Mouse (Mus musculus) cerebellum, adult 8-10 months (tissue): ENCODE measurements around the gene Lpp.

Source experiments
- DNase-seq: peaks from one replicate; pipeline ENCODE4 v3.0.0; 2022

Gene Lpp

GRCm38 (mm10) chr16:24737362-24738057 lies 344.2 kb downstream of the Lpp start:
- DNase-seq, result no peak

GRCm38 (mm10) chr16:24740714-24741113 lies 347.4 kb downstream of the Lpp start:
- DNase-seq, result no peak

GRCm38 (mm10) chr16:24749816-24750215 lies 356.5 kb downstream of the Lpp start:
- DNase-seq, result no peak

GRCm38 (mm10) chr16:24756141-24756540 lies 362.8 kb downstream of the Lpp start:
- no peak for DNase-seq

- DNase-seq, result no peak
Observed at GRCm38 (mm10) chr16:24766051-24766450, 372.7 kb downstream of the Lpp start.

- DNase-seq, result no peak
Observed at GRCm38 (mm10) chr16:24766596-24766995, 373.3 kb downstream of the Lpp start.

- no peak for DNase-seq
Observed at GRCm38 (mm10) chr16:24777053-24777452, 383.7 kb downstream of the Lpp start.

GRCm38 (mm10) chr16:24778432-24779274 lies 385.3 kb downstream of the Lpp start:
- DNase-seq, result no peak

- no peak for DNase-seq
Observed at GRCm38 (mm10) chr16:24780545-24780944, 387.2 kb downstream of the Lpp start.

GRCm38 (mm10) chr16:24781922-24782321 lies 388.6 kb downstream of the Lpp start:
- no peak for DNase-seq

GRCm38 (mm10) chr16:24785651-24786050 lies 392.3 kb downstream of the Lpp start:
- DNase-seq, result no peak

- no peak for DNase-seq
Observed at GRCm38 (mm10) chr16:24788973-24789372, 395.7 kb downstream of the Lpp start.

GRCm38 (mm10) chr16:24791387-24791786 lies 398.1 kb downstream of the Lpp start:
- no peak for DNase-seq

GRCm38 (mm10) chr16:24791984-24792383 lies 398.7 kb downstream of the Lpp start:
- no peak for DNase-seq

GRCm38 (mm10) chr16:24792836-24793235 lies 399.5 kb downstream of the Lpp start:
- DNase-seq, result no peak

GRCm38 (mm10) chr16:24794665-24795064 lies 401.4 kb downstream of the Lpp start:
- DNase-seq, result no peak

GRCm38 (mm10) chr16:24801355-24801754 lies 408.0 kb downstream of the Lpp start:
- no peak for DNase-seq

GRCm38 (mm10) chr16:24801780-24802179 lies 408.5 kb downstream of the Lpp start:
- no peak for DNase-seq

- DNase-seq, result no peak
Observed at GRCm38 (mm10) chr16:24806093-24806492, 412.8 kb downstream of the Lpp start.

- DNase-seq, result no peak
Observed at GRCm38 (mm10) chr16:24807565-24807964, 414.3 kb downstream of the Lpp start.

- no peak for DNase-seq
Observed at GRCm38 (mm10) chr16:24809811-24810210, 416.5 kb downstream of the Lpp start.

GRCm38 (mm10) chr16:24816621-24817020 lies 423.3 kb downstream of the Lpp start:
- DNase-seq, result no peak

- DNase-seq, result no peak
Observed at GRCm38 (mm10) chr16:24817381-24817780, 424.1 kb downstream of the Lpp start.

- DNase-seq, result peak; percentile 14
Observed at GRCm38 (mm10) chr16:24819127-24819526, 425.8 kb downstream of the Lpp start.
